Mouse (Mus musculus) cerebellum, adult 11-12 months (tissue): ENCODE data around the gene Tpcn1.

ENCODE experiments used
- DNase-seq: peaks from one replicate; pipeline ENCODE4 v3.0.0; 2022

The Tpcn1 gene

GRCm38 (mm10) chr5:120555871-120556270 is 32.6 kb downstream of the Tpcn1 start:
- DNase-seq = no peak

- no peak for DNase-seq
These were observed 37.8 kb downstream of the Tpcn1 start for GRCm38 (mm10) chr5:120550673-120551072.

GRCm38 (mm10) chr5:120550137-120550536 is 38.3 kb downstream of the Tpcn1 start:
- DNase-seq = no peak

- DNase-seq = no peak
These were observed 40.1 kb downstream of the Tpcn1 start for GRCm38 (mm10) chr5:120548236-120548850.

GRCm38 (mm10) chr5:120536632-120537031 is 51.8 kb downstream of the Tpcn1 start:
- DNase-seq = peak; percentile 64

GRCm38 (mm10) chr5:120536046-120536445 is 52.4 kb downstream of the Tpcn1 start:
- DNase-seq = peak; percentile 76

GRCm38 (mm10) chr5:120534686-120535075 is 53.8 kb downstream of the Tpcn1 start:
- no peak for DNase-seq

GRCm38 (mm10) chr5:120534071-120534685 is 54.3 kb downstream of the Tpcn1 start:
- DNase-seq = no peak

- no peak for DNase-seq
These were observed 56.8 kb downstream of the Tpcn1 start for GRCm38 (mm10) chr5:120531631-120532030.

- no peak for DNase-seq
These were observed 61.0 kb downstream of the Tpcn1 start for GRCm38 (mm10) chr5:120527296-120527964.

GRCm38 (mm10) chr5:120526311-120526710 is 62.2 kb downstream of the Tpcn1 start:
- no peak for DNase-seq

- DNase-seq = no peak
These were observed 62.7 kb downstream of the Tpcn1 start for GRCm38 (mm10) chr5:120525737-120526136.

- no peak for DNase-seq
These were observed 63.7 kb downstream of the Tpcn1 start for GRCm38 (mm10) chr5:120524736-120525135.

- DNase-seq = no peak
These were observed 65.8 kb downstream of the Tpcn1 start for GRCm38 (mm10) chr5:120522649-120523048.

GRCm38 (mm10) chr5:120517552-120517951 is 70.9 kb downstream of the Tpcn1 start:
- DNase-seq = no peak

GRCm38 (mm10) chr5:120516221-120516984 is 72.1 kb downstream of the Tpcn1 start:
- no peak for DNase-seq

- DNase-seq = no peak
These were observed 73.0 kb downstream of the Tpcn1 start for GRCm38 (mm10) chr5:120515451-120515850.

GRCm38 (mm10) chr5:120514754-120515153 is 73.7 kb downstream of the Tpcn1 start:
- no peak for DNase-seq

- no peak for DNase-seq
These were observed 74.3 kb downstream of the Tpcn1 start for GRCm38 (mm10) chr5:120514031-120514677.

GRCm38 (mm10) chr5:120512911-120513555 is 75.4 kb downstream of the Tpcn1 start:
- DNase-seq = no peak

GRCm38 (mm10) chr5:120511643-120512220 is 76.7 kb downstream of the Tpcn1 start:
- DNase-seq = no peak
